Mouse (Mus musculus): Measurements from ENCODE around the gene Lpp.

DNA sequence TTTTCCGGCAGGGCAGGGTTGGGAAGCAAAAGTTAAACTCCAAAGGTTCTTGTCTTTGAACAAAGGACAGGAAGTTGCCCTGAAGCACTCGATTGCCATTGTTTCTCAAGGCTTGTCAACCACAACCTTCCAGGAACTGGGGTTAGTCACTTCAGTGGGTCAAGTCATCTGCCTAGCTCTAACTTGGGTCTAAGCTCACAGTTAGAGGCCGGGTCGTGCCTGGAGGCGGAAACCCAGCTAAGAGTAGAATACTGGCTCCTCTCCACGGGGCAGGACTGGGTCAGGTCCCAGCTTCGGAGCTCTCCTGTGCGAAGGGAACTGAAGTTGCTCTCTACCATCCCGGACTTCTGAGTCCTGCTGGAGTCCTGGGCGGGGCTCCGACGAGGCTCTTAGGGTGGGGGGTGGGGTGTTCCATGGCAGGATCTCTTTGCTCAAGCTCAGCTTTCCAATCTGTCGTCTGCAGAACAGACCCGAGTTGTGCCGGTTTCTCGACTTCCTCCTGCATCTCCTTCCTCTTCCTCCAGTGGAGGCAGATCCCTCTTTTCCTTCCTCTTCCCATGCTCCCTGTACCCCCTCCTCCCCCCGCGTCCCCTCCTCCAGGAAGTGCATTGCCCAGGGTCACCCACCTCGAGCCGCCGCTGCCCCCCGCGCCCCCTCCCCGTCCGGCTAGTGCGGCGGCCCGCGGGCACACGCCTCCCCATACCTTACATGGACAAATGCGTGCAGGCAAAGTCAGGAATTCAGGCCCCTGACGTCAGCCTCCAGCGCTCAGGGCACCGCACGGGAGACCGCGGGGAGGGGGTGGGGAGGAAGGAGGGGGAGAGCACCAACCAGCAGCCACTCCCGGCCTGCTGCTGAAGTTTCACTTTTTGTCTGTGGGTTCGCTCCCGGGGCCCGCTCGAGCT, at the start of gene Lpp:
- TF ChIP-seq POLR2A (IDR thresholded peaks at IDR 0.05; ENCODE audit: control insufficient read depth, low read depth, low read length) (0 out of 2 replicates have a peak, but pooled peaks have one; percentile 3), CTCF (IDR thresholded peaks at IDR 0.05; ENCODE audit: control insufficient read depth, insufficient read depth, insufficient replicate concordance, low read depth, low read length) (no peak)

Measured in testis, adult 2 months (tissue).